Mouse (Mus musculus) kidney, embryonic 16.5 days (tissue): ENCODE data around the gene L1cam. TPM values are rescaled to one million over a fixed set of nuclear protein-coding genes. Genes with fewer than 3 reads are reported as not detected.

Experiments
- ATAC-seq: fragments of 200-750 bp; cut with Nextera tagmentation; 2 replicates; pipeline ENCODE4 v1.8.0; 2017; ENCODE audit warnings: moderate TSS enrichment; ENCODE audit not compliant: low FRiP score, low TSS enrichment
- H3K27ac ChIP-seq: fragments of 300-500 bp; sonication (generic); 2 replicates; pipeline ENCODE4 v1.5.1; 2014; ENCODE audit warnings: low read length
- H3K27me3 ChIP-seq: fragments of 300-500 bp; sonication (generic); 2 replicates; pipeline ENCODE4 v1.6.1; 2014; ENCODE audit warnings: low read length, control low read depth, mixed read lengths; ENCODE audit not compliant: insufficient read depth
- H3K36me3 ChIP-seq: fragments of 300-500 bp; sonication (generic); 2 replicates; pipeline ENCODE4 v1.6.1; 2014; ENCODE audit warnings: low read length, control low read depth, mixed read lengths; ENCODE audit not compliant: insufficient read depth
- H3K4me1 ChIP-seq: fragments of 300-500 bp; sonication (generic); 2 replicates; pipeline ENCODE4 v1.6.1; 2014; ENCODE audit warnings: low read length, control low read depth, mixed read lengths; ENCODE audit not compliant: insufficient read depth
- H3K4me2 ChIP-seq: fragments of 300-500 bp; sonication (generic); replicated peaks from 2 replicates; pipeline ENCODE4 v1.6.1; 2014; ENCODE audit warnings: low read depth, low read length
- H3K4me3 ChIP-seq: fragments of 300-500 bp; sonication (generic); 2 replicates; pipeline ENCODE4 v1.5.1; 2014; ENCODE audit warnings: mild to moderate bottlenecking, low read length
- H3K9ac ChIP-seq: fragments of 300-500 bp; sonication (generic); replicated peaks from 2 replicates; pipeline ENCODE4 v1.6.1; 2014; ENCODE audit warnings: low read length
- H3K9me3 ChIP-seq: fragments of 300-500 bp; sonication (generic); 2 replicates; pipeline ENCODE4 v1.6.1; 2016; ENCODE audit warnings: low read length, control low read depth
- WGBS: fragments of 180-500 bp; shearing (Covaris S2); extraction: QIAGEN DNeasy Blood & Tissue Kit; methylation state at CpG from one replicate; pipeline ENCODE4 v1.1.7; 2014; 5-methylcytosine and 5-hydroxymethylcytosine counted together
- polyA plus RNA-seq: library from polyadenylated mRNA; unstranded; fragments of >200 nt; fragmentation: Nextera tagmentation; extraction: Ambion mirVana; gene quantifications from 2 replicates; pipeline ENCODE4 v1.2.1, GENCODE M21; 2015

The L1cam gene
- polyA plus RNA-seq, 1 experiment from 2014 or later: 7.9 TPM

GRCm38 (mm10) chrX:73864692-73865091 is 31.2 kb downstream of the L1cam start:
- no peaks in the 10 kb centered on the region for H3K27me3 ChIP-seq
- no peak for ATAC-seq
- H3K4me3 ChIP-seq: no peak overlapping the region
- H3K9ac ChIP-seq: no peak overlapping the region
- no peak overlapping the region for H3K27ac ChIP-seq
- H3K4me1 ChIP-seq: no peaks in the 10 kb centered on the region
- 55% methylated on average over 3 of the region's 3 CpGs for WGBS
- H3K9me3 ChIP-seq: no peaks in the 10 kb centered on the region
- H3K36me3 ChIP-seq: no peaks in the 10 kb centered on the region
- no peak overlapping the region for H3K4me2 ChIP-seq

GRCm38 (mm10) chrX:73855087-73855408 is 40.9 kb downstream of the L1cam start:
- Histone ChIP-seq H3K9ac (no peak overlapping the region), H3K4me2 (no peak overlapping the region), H3K4me1 (no peaks in the 10 kb centered on the region), H3K36me3 (no peaks in the 10 kb centered on the region), H3K27me3 (no peaks in the 10 kb centered on the region; the same call in 1 of the 2 replicates), H3K4me3 (no peak overlapping the region), H3K9me3 (no peaks in the 10 kb centered on the region), H3K27ac (no peak overlapping the region)
- WGBS: 50% methylated on average over 3 of the region's 3 CpGs
- no peak for ATAC-seq

GRCm38 (mm10) chrX:73854326-73855086 is 41.4 kb downstream of the L1cam start:
- Histone ChIP-seq H3K36me3 (no peaks in the 10 kb centered on the region), H3K4me1 (no peaks in the 10 kb centered on the region), H3K4me3 (no peak overlapping the region), H3K9ac (no peak overlapping the region), H3K27ac (no peak overlapping the region), H3K9me3 (no peaks in the 10 kb centered on the region), H3K4me2 (no peak overlapping the region), H3K27me3 (no peaks in the 10 kb centered on the region; the same call in 1 of the 2 replicates)
- WGBS: 83% methylated on average over 9 of the region's 9 CpGs
- no peak for ATAC-seq

GRCm38 (mm10) chrX:73836691-73837090 is 59.2 kb downstream of the L1cam start:
- 77% methylated on average over 3 of the region's 3 CpGs for WGBS
- no peak for ATAC-seq
- Histone ChIP-seq H3K9ac (no peak overlapping the region), H3K4me2 (no peak overlapping the region), H3K4me1 (no peaks in the 10 kb centered on the region), H3K4me3 (no peak overlapping the region), H3K27me3 (no peaks in the 10 kb centered on the region), H3K27ac (no peak overlapping the region), H3K9me3 (no peaks in the 10 kb centered on the region), H3K36me3 (no peaks in the 10 kb centered on the region)

- WGBS: 71% methylated on average over 1 of the region's 1 CpGs
- H3K4me1 ChIP-seq: no peaks in the 10 kb centered on the region
- H3K27me3 ChIP-seq: no peaks in the 10 kb centered on the region
- no peak overlapping the region for H3K27ac ChIP-seq
- H3K9ac ChIP-seq: no peak overlapping the region
- H3K4me2 ChIP-seq: no peak overlapping the region
- H3K4me3 ChIP-seq: no peak overlapping the region
- no peaks in the 10 kb centered on the region for H3K9me3 ChIP-seq
- H3K36me3 ChIP-seq: no peaks in the 10 kb centered on the region
- no peak for ATAC-seq
Observed at GRCm38 (mm10) chrX:73835731-73836130, 60.2 kb downstream of the L1cam start.

GRCm38 (mm10) chrX:73824185-73825151 is 71.4 kb downstream of the L1cam start, which contains the start of gene Pdzd4:
Gene Pdzd4, minus strand, starts transcription at chrX:73824969.
- Histone ChIP-seq H3K9ac (peak within 1 kb of the TSS; percentile 68), H3K4me2 (peak within 1 kb of the TSS; percentile 71), H3K27ac (no peak within 1 kb of the TSS), H3K36me3 (no peaks in the 10 kb centered on the region), H3K4me1 (no peaks in the 10 kb centered on the region), H3K27me3 (peaks cover 17% of the 10 kb centered on the region; the same call in 1 of the 2 replicates), H3K9me3 (no peaks in the 10 kb centered on the region), H3K4me3 (peak within 1 kb of the TSS; percentile 68)
- WGBS: 21% methylated on average over 64 of the region's 84 CpGs
- peak; percentile 88 for ATAC-seq

- peak overlapping the region; percentile 68 for H3K4me3 ChIP-seq
- ATAC-seq: peak; percentile 60; the same call in 1 of the 2 replicates
- no peaks in the 10 kb centered on the region for H3K4me1 ChIP-seq
- WGBS: 19% methylated on average over 17 of the region's 17 CpGs
- H3K27ac ChIP-seq: no peak overlapping the region
- H3K4me2 ChIP-seq: peak overlapping the region; percentile 71
- H3K9me3 ChIP-seq: no peaks in the 10 kb centered on the region
- H3K27me3 ChIP-seq: peaks cover 17% of the 10 kb centered on the region; the same call in 1 of the 2 replicates
- H3K9ac ChIP-seq: peak overlapping the region; percentile 68; the same call in 1 of the 2 replicates
- no peaks in the 10 kb centered on the region for H3K36me3 ChIP-seq
Observed at GRCm38 (mm10) chrX:73823747-73824146, 72.2 kb downstream of the L1cam start.

- no peak for ATAC-seq
- Histone ChIP-seq H3K4me1 (no peaks in the 10 kb centered on the region), H3K9ac (no peak overlapping the region), H3K27me3 (0 out of 2 replicates have a peak, but pooled peaks cover 6% of the 10 kb centered on the region), H3K36me3 (no peaks in the 10 kb centered on the region), H3K4me2 (no peak overlapping the region), H3K27ac (no peak overlapping the region), H3K9me3 (no peaks in the 10 kb centered on the region), H3K4me3 (no peak overlapping the region)
- 58% methylated on average over 3 of the region's 3 CpGs for WGBS
Observed at GRCm38 (mm10) chrX:73816596-73817314, 79.2 kb downstream of the L1cam start.

- H3K4me2 ChIP-seq: peak overlapping the region; percentile 42
- ATAC-seq: peak; percentile 51; the same call in 1 of the 2 replicates
- no peaks in the 10 kb centered on the region for H3K4me1 ChIP-seq
- peak overlapping the region; percentile 43 for H3K9ac ChIP-seq
- H3K36me3 ChIP-seq: no peaks in the 10 kb centered on the region
- no peak overlapping the region for H3K27ac ChIP-seq
- no peaks in the 10 kb centered on the region for H3K9me3 ChIP-seq
- 23% methylated on average over 14 of the region's 14 CpGs for WGBS
- 0 out of 2 replicates have a peak, but pooled peaks cover 6% of the 10 kb centered on the region for H3K27me3 ChIP-seq
- H3K4me3 ChIP-seq: peak overlapping the region; percentile 33
Observed at GRCm38 (mm10) chrX:73815072-73815471, 80.8 kb downstream of the L1cam start.
